Mouse (Mus musculus) skeletal muscle tissue, postnatal 0 days (tissue): ENCODE results near the gene Ccdc59. TPM values are rescaled to one million over a fixed set of nuclear protein-coding genes. Genes with fewer than 3 reads are reported as not detected.

Experiments used
- polyA plus RNA-seq: library from polyadenylated mRNA; unstranded; fragments of >200 nt; fragmentation: Nextera tagmentation; extraction: Ambion mirVana; gene quantifications from 2 replicates; pipeline ENCODE4 v1.2.1, GENCODE M21; 2015

Ccdc59 gene
- polyA plus RNA-seq: 36.0 and 42.9 TPM in 2 replicates

GRCm38 (mm10) chr10:105840928-105841888 lies at the start of gene Ccdc59, which contains the start of gene Mettl25:
Gene Ccdc59 (plus strand): TSS chr10:105841067.
Gene Mettl25 (minus strand): TSS chr10:105841380.

Other genes starting within 250 kb of the Ccdc59 start
- gene Mettl25, start 313 bp downstream of the Ccdc59 start, polyA plus RNA-seq: 7.2 and 7.5 TPM in 2 replicates